Mouse (Mus musculus): ENCODE measurements around the gene Vdac1.

GRCm38 (mm10) chr11:52432148-52432547 lies 71.5 kb downstream of the Vdac1 start:
- TF ChIP-seq USF1 (IDR thresholded peaks at IDR 0.05; ENCODE audit: low read depth) (no peak), MAX (IDR thresholded peaks at IDR 0.05) (no peak), CTCF (IDR thresholded peaks at IDR 0.05; ENCODE audit: control insufficient read depth, insufficient read depth, insufficient read length) (no peak), CEBPB (IDR thresholded peaks at IDR 0.05; ENCODE audit: low read depth) (no peak)
